Mouse (Mus musculus): Measurements from ENCODE around the gene Rasa3.

The Rasa3 gene

DNA sequence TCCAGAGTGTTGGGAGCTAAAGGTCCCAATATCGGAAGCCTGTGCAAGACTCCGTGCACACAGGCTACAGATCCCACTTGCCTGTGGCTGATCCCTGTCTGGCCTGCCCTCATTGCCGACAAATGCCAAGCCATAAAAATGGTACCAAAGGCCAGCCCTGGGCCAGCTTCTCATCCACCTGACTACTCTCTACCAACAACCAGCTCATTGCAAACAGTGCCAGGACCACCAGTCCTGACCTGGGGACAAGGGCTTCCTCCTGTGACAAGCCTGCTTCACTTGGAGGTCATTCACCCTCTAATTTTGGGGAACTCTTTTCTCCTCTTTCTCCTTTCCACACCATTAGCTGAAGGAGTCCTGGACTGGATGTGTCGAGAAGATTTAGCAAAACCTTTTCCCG, 29.8 kb downstream of the Rasa3 start:
- no peak for DNase-seq

- DNase-seq: no peak
These were observed 32.3 kb downstream of the Rasa3 start for GRCm38 (mm10) chr8:13644932-13645676.

- no peak for DNase-seq
These were observed 33.2 kb downstream of the Rasa3 start for GRCm38 (mm10) chr8:13644155-13644554.

GRCm38 (mm10) chr8:13642659-13643181, 34.7 kb downstream of the Rasa3 start:
- no peak for DNase-seq

- DNase-seq: no peak
These were observed 36.2 kb downstream of the Rasa3 start for GRCm38 (mm10) chr8:13641206-13641605.

GRCm38 (mm10) chr8:13640452-13640883, 36.9 kb downstream of the Rasa3 start:
- DNase-seq: no peak

GRCm38 (mm10) chr8:13633107-13633506, 44.3 kb downstream of the Rasa3 start:
- DNase-seq: no peak

- DNase-seq: no peak
These were observed 45.1 kb downstream of the Rasa3 start for GRCm38 (mm10) chr8:13632309-13632708.

- no peak for DNase-seq
These were observed 46.6 kb downstream of the Rasa3 start for GRCm38 (mm10) chr8:13630754-13631153.

DNA sequence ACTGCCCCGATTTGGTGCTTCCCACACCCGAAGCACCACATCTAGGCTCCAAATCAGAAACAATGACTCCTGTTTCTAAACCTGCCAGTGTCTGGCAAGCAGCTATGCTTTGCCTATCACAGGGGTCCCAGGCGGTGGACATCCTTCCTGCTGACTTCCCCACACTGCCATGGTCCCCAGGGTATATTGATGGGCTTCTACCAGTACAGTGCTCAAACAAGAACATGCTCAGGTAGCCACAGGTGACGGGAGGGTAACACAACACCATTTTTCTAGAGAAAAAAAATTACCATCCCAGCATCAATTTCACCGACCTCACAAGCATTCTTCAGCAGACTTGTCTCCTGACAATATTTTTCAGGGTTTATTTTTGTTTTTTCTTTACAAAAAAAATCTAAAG, 47.2 kb downstream of the Rasa3 start:
- no peak for DNase-seq

DNA sequence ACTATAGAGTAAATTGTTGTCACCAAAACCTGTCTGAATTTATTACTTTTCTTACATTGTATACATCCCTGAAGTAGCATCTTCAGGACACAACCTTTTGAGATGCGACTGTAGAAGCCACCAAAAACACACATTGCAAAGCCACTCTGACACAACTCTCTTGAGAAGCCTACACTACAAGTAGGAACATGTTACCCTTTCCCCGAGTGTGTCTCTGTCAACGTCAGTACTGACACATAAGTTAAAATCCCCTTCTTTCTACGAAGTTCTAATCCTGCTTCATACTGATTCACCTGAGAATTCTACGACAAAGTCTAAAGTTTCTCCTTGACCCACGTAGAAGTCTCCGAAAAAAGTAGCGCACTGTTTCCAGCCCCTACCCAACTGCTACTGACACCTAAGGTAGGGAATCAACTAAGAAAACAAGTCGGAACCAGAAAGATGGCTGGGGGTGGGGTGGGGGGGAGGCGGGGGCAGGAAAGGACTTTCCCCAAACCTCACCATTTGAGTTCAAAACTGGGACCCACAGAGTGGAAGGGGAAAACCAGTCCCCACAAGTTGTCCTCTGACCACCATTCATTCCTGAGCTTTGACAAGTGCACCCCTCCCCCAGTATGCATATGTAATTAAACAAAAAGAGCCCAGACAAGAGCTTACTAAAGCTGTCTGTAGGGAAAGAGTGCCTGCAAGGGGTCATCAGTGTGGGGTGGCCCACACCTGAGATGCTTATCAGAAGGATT, 47.9 kb downstream of the Rasa3 start:
- DNase-seq: no peak

- no peak for DNase-seq
These were observed 49.3 kb downstream of the Rasa3 start for GRCm38 (mm10) chr8:13628067-13628466.

DNA sequence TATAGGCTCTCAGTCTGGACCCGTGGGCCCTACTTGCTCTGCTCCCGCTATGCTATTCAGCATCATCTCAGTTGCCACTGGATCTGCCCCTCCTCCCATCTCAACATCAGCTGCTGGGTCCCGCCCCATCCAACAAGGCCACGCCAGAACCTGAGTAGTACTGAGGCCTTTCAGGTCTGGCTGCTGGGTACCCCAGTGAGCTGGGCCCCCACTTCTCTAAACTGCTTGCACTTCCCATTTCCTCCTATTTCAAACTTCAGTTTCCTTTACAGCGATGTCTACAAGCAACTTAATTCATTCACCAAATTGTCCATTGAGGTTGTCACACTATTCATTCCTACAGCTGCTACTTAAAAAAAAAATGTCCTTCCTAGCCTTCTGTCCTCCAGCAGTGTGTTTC, 49.8 kb downstream of the Rasa3 start:
- DNase-seq: no peak

DNA sequence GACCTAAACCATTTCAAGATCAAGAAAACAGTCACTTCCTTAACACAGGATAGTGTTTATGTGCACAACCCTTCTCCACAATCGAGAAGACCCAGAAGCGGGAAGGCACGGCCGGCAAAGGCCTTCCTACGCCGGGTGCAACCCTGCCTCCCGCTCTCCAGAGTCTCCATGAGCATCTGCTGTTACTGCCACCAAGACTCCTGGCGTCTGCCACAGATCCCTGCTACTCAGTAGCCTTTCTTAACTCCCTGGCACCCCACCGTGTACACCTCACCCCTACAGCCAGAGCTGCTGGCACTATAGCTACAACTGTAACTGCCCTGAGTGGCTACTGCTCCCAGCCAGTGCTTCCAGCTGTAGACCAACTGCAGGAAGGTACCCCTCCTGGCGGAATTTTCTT, 51.3 kb downstream of the Rasa3 start:
- no peak for DNase-seq

DNA sequence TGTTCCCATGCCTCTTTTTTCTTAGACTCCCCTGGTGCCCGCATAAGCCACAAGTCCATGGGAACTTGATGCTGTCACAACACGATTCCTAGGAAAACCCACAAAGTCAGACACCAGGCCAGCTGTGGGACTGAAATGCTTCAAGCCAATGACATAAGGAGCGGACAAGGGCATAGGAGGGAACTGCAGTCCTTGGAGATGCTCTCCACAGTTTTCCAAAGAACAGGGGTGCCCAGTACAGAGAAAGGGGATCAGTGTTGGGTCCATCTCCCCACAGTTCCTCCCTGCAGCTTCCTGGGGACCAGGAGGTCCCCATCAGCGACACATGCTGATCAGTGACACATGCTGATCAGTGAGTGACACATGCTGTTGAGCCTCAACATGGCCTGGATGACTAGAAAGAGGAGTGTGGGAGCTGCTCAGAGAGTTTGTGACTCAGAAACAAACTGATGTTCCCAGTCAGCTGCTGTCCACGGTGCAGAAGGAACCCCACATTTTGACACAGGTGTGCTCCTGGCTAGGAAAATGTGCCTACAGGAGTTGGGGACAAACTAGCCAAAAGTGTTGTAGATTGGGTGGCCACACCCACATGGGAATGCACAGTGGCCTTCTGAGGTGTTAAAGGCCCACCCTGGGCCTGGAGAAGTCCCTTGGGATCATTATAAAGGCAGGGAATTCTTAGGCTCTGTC, 52.0 kb downstream of the Rasa3 start:
- DNase-seq: no peak

DNA sequence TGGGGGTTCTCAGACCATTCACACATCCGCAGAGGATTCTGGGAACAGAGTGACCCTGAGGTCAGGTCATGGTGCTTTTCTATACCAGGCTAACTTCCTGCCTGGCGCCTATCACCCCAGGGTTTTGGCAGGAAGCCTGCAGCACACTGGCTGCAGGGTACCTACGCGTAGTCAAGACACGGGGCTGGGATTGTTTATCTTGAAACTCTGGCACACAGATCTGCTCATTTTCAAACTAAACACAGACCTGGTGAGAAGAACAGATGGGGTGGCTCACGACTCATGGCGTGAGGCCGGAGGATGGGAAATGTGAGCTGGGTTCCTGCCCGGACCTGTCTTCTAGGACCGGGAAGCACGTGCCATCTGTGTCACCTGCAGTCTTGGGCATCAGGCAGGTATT, 52.5 kb downstream of the Rasa3 start:
- DNase-seq: no peak

GRCm38 (mm10) chr8:13623911-13624421, 53.4 kb downstream of the Rasa3 start:
- DNase-seq: peak in 1 of 2 experiments; percentile 30

GRCm38 (mm10) chr8:13623038-13623750, 54.2 kb downstream of the Rasa3 start:
- DNase-seq: no peak

- DNase-seq: no peak
These were observed 57.0 kb downstream of the Rasa3 start for GRCm38 (mm10) chr8:13620226-13620920.

DNA sequence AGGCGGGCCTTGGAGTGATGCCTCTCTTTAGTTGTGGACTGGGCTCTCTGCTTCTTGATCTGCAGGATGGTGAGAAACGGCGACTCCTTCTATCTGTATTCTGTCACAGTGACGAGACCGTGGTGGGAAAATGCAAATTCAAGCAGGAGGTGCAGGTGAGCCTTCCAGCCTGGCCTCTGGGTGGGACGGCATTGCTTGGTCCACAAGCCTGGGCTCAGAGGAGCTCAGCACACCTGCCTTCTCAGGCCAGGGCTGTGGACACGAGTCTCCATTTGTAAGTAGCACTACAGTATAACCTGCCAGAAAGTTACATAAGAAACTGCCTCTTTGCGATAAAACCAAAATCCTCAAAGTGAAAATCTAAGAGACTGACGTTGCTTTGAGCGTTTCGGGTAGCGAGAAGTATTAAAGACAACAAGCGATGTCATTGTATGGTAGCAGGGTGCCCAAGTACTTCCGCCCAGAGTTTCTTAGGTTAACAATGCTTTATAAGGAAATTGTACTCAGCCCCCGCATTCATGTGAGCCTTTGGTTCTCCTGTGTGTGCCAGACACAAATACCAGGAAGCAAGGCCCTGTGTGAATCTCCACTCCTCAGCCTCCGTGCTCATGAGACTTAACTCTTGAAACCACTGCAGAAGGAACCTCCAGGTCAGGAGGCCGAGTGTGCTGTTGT, 60.4 kb downstream of the Rasa3 start:
- no peak for DNase-seq

- no peak for DNase-seq
These were observed 62.4 kb downstream of the Rasa3 start for GRCm38 (mm10) chr8:13614924-13615391.

Measured in thymus, postnatal 36 days (tissue).